Mouse (Mus musculus): ENCODE measurements around the gene Cldn4. TPM values are rescaled to one million over a fixed set of nuclear protein-coding genes. Genes with fewer than 3 reads are reported as not detected.
"Not testable (repeated sequence)": the region's sequence is repeated elsewhere in the genome, so short reads cannot be mapped to it uniquely, and the experiment has no call there.

Cldn4 gene
- polyA plus RNA-seq, 1 experiment: 18.9 TPM

GRCm38 (mm10) chr5:134965852-134966821 is 19.4 kb upstream of the Cldn4 start:
- H3K4me1 ChIP-seq (ENCODE audit: control insufficient read depth, insufficient read depth, low read length): peaks cover 8% of the 10 kb centered on the region
- peak; percentile 52 for DNase-seq
- TF ChIP-seq CTCF (IDR thresholded peaks at IDR 0.05; ENCODE audit: insufficient read depth, low read length): peak; percentile 63
- peak; percentile 42; the same call in 1 of the 2 replicates for TF ChIP-seq POLR2A (IDR thresholded peaks at IDR 0.05; ENCODE audit: borderline replicate concordance, extremely low read depth, low read depth, low read length)
- WGBS: 6% methylated on average over 33 of the region's 33 CpGs
- H3K4me3 ChIP-seq (replicated peaks; ENCODE audit: extremely low read depth, low read depth, low read length): peak overlapping the region; percentile 26

DNA sequence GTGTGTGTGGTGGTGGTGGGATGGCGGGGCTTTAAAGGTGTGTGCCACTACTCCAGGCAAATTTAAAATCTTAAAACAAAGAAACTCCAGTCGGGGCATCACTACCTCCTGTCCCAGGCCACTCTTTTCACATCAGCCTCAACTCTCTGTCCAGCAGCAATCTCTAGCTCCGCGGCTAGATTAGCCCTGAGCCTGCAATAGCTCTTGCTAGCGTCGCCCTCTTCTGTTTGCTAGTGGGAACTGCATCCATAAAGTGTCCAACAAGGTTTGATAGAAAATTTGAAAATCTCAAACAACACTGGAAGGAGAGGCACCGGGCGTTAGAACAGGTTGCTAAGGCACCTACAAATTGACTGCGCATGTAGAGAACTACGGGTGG is 18.7 kb upstream of the Cldn4 start:
- Histone ChIP-seq H3K4me3 (replicated peaks; ENCODE audit: extremely low read depth, low read depth, low read length) (no peak overlapping the region), H3K4me1 (ENCODE audit: control insufficient read depth, insufficient read depth, low read length) (peaks cover 9% of the 10 kb centered on the region)
- DNase-seq: peak; percentile 69
- TF ChIP-seq CTCF (IDR thresholded peaks at IDR 0.05; ENCODE audit: insufficient read depth, low read length): peak; percentile 76
- 0 out of 2 replicates have a peak, but pooled peaks have one; percentile 8 for TF ChIP-seq POLR2A (IDR thresholded peaks at IDR 0.05; ENCODE audit: borderline replicate concordance, extremely low read depth, low read depth, low read length)
- 6% methylated on average over 10 of the region's 10 CpGs for WGBS

- H3K4me1 ChIP-seq (ENCODE audit: control insufficient read depth, insufficient read depth, low read length); DNase-seq; H3K4me3 ChIP-seq (replicated peaks; ENCODE audit: extremely low read depth, low read depth, low read length): not testable (repeated sequence)
Observed at GRCm38 (mm10) chr5:134964655-134965054, 17.9 kb upstream of the Cldn4 start.

DNA sequence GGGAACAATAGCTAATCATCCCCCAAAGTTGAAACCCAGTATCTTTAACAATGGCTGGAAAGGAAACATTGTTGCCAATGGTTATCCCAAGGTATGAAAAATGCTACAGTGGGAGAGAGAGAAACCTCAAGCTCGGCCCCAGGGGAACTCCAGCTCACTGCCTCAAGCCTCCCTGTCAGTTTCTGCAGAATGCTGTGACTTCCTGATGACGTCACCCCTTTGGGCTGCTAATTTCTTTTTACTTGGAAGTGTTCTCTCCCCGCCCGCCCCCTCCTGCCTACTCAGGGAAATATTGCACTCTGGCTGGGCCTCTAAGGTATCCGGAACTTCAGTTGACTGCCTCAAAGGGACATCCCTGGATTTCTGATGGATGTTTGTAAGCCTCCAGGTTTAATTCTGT is 16.8 kb upstream of the Cldn4 start:
- 32% methylated on average over 5 of the region's 5 CpGs for WGBS
- Histone ChIP-seq H3K4me3 (replicated peaks; ENCODE audit: extremely low read depth, low read depth, low read length) (no peak overlapping the region), H3K4me1 (ENCODE audit: control insufficient read depth, insufficient read depth, low read length) (peaks cover 9% of the 10 kb centered on the region)
- no peak for TF ChIP-seq POLR2A (IDR thresholded peaks at IDR 0.05; ENCODE audit: borderline replicate concordance, extremely low read depth, low read depth, low read length)
- DNase-seq: no peak

GRCm38 (mm10) chr5:134961519-134961918 is 14.8 kb upstream of the Cldn4 start:
- no peak for TF ChIP-seq CTCF (IDR thresholded peaks at IDR 0.05; ENCODE audit: insufficient read depth, low read length)
- no peak for TF ChIP-seq POLR2A (IDR thresholded peaks at IDR 0.05; ENCODE audit: borderline replicate concordance, extremely low read depth, low read depth, low read length)
- 53% methylated on average over 2 of the region's 2 CpGs for WGBS
- no peak for DNase-seq
- peaks cover 7% of the 10 kb centered on the region for H3K4me1 ChIP-seq (ENCODE audit: control insufficient read depth, insufficient read depth, low read length)
- H3K4me3 ChIP-seq (replicated peaks; ENCODE audit: extremely low read depth, low read depth, low read length): no peak overlapping the region

DNA sequence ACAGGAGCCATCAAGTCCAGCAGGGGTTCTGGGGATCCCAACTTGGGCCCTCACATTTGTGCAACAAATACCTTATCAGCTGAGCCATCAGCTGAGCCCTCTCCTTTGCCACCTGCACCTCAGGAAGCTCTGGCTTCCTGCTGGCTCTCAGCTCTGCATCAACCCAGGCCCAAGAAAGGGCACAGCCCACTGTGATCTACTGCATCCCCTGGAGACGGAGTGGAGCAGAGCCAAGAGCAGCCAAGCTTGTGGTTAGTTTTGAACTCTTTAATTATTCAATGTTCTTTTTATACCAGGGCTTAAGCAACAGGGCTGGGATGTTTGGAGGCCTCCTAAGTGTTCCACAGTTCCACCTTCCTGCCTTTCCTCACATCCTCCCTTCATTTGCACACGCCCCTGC is 13.7 kb upstream of the Cldn4 start:
- TF ChIP-seq POLR2A (IDR thresholded peaks at IDR 0.05; ENCODE audit: borderline replicate concordance, extremely low read depth, low read depth, low read length): no peak
- TF ChIP-seq CTCF (IDR thresholded peaks at IDR 0.05; ENCODE audit: insufficient read depth, low read length): no peak
- DNase-seq: no peak
- H3K4me3 ChIP-seq (replicated peaks; ENCODE audit: extremely low read depth, low read depth, low read length): no peak overlapping the region
- 51% methylated on average over 2 of the region's 2 CpGs for WGBS
- peaks cover 2% of the 10 kb centered on the region; the same call in 1 of the 2 replicates for H3K4me1 ChIP-seq (ENCODE audit: control insufficient read depth, insufficient read depth, low read length)

GRCm38 (mm10) chr5:134959114-134959513 is 12.4 kb upstream of the Cldn4 start:
- TF ChIP-seq POLR2A (IDR thresholded peaks at IDR 0.05; ENCODE audit: borderline replicate concordance, extremely low read depth, low read depth, low read length) (no peak), CTCF (IDR thresholded peaks at IDR 0.05; ENCODE audit: insufficient read depth, low read length) (no peak)
- Histone ChIP-seq H3K4me3 (replicated peaks; ENCODE audit: extremely low read depth, low read depth, low read length) (no peak overlapping the region), H3K4me1 (ENCODE audit: control insufficient read depth, insufficient read depth, low read length) (peaks cover 2% of the 10 kb centered on the region; the same call in 1 of the 2 replicates)
- no peak for DNase-seq
- WGBS: 64% methylated on average over 7 of the region's 7 CpGs

- Histone ChIP-seq H3K4me3 (replicated peaks; ENCODE audit: extremely low read depth, low read depth, low read length) (no peak overlapping the region), H3K4me1 (ENCODE audit: control insufficient read depth, insufficient read depth, low read length) (peaks cover 6% of the 10 kb centered on the region)
- TF ChIP-seq POLR2A (IDR thresholded peaks at IDR 0.05; ENCODE audit: borderline replicate concordance, extremely low read depth, low read depth, low read length) (no peak), CTCF (IDR thresholded peaks at IDR 0.05; ENCODE audit: insufficient read depth, low read length) (no peak)
- DNase-seq: no peak
- WGBS: 40% methylated on average over 5 of the region's 5 CpGs
Observed at GRCm38 (mm10) chr5:134955491-134955890, 8.8 kb upstream of the Cldn4 start.

DNA sequence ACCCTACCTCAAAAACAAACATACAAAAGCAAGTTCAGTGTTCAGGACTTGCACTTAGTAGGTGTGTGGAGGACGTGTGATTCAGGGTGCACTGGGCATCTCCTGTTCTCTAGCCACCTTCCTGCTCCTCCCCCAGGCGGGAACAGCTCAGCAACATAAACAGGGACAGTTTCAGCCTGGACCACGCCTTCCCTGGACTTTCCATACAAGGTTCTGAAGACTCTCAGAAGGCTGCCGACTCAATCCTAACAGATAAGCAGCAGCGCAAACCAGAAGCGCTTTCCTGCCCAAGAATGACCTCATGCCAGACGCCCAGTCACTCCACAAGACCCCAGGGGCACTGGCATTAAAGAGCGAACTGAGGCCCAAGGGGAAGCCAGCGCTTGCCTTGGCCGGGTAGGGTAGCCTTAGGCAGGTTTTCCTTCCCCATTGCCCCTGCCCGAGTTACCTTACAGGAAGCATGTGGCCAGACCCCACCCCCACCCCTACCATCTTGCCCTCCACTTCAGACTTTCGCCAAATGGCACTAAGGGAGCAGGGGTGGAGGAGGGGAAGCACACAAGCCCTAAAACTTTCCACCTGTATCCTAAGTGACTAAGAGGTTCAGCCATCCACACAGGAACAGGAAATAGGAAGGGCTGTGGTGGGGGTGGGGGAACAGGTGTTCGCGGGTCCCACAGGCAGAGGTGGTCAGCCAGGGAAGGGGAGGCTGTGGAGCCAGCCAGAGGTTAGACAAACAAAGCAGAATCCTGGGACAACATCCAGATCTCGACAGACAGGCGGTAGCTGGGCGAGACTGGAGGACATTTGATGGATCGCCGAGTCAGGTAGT is 4.5 kb upstream of the Cldn4 start:
- Histone ChIP-seq H3K4me3 (replicated peaks; ENCODE audit: extremely low read depth, low read depth, low read length) (peak overlapping the region; percentile 2), H3K4me1 (ENCODE audit: control insufficient read depth, insufficient read depth, low read length) (peaks cover 10% of the 10 kb centered on the region)
- TF ChIP-seq POLR2A (IDR thresholded peaks at IDR 0.05; ENCODE audit: borderline replicate concordance, extremely low read depth, low read depth, low read length): no peak
- no peak for TF ChIP-seq CTCF (IDR thresholded peaks at IDR 0.05; ENCODE audit: insufficient read depth, low read length)
- 5% methylated on average over 19 of the region's 19 CpGs for WGBS
- no peak for DNase-seq
